Mouse (Mus musculus): ENCODE data around the gene Slc45a2.

- TF ChIP-seq GATA1 (IDR thresholded peaks at IDR 0.05; ENCODE audit: low read length) (no peak), TAL1 (IDR thresholded peaks at IDR 0.05; ENCODE audit: low read length) (no peak)
These were observed 46.0 kb upstream of the Slc45a2 start for GRCm38 (mm10) chr15:10954381-10955016.

Measured in erythroblast, embryonic 14.5 days (primary cell).